Mouse (Mus musculus) limb, embryonic 12.5 days (tissue): Measurements from ENCODE around the gene Ahcyl2. TPM values are rescaled to one million over a fixed set of nuclear protein-coding genes. Genes with fewer than 3 reads are reported as not detected.

Source experiments
- ATAC-seq: fragments of 200-750 bp; cut with Nextera tagmentation; 2 replicates; pipeline ENCODE4 v1.8.0; 2017; ENCODE audit warnings: low read depth, moderate TSS enrichment; ENCODE audit not compliant: insufficient number of reproducible peaks, insufficient read depth, low FRiP score, low TSS enrichment
- H3K27ac ChIP-seq: fragments of 300-500 bp; sonication (generic); 2 replicates; pipeline ENCODE4 v1.5.1; 2016; ENCODE audit warnings: mild to moderate bottlenecking, moderate library complexity
- H3K27me3 ChIP-seq: fragments of 300-500 bp; sonication (generic); 2 replicates; pipeline ENCODE4 v1.6.1; 2016; ENCODE audit warnings: mild to moderate bottlenecking, moderate library complexity
- H3K36me3 ChIP-seq: fragments of 300-500 bp; sonication (generic); 2 replicates; pipeline ENCODE4 v1.6.1; 2016; ENCODE audit warnings: mild to moderate bottlenecking, moderate library complexity
- H3K4me1 ChIP-seq: fragments of 300-500 bp; sonication (generic); replicated peaks from 2 replicates; pipeline ENCODE4 v1.6.1; 2016
- H3K4me2 ChIP-seq: fragments of 300-500 bp; sonication (generic); 2 replicates; pipeline ENCODE4 v1.6.1; 2016; ENCODE audit warnings: mild to moderate bottlenecking, moderate library complexity
- H3K4me3 ChIP-seq: fragments of 300-500 bp; sonication (generic); replicated peaks from 2 replicates; pipeline ENCODE4 v1.5.1; 2016; ENCODE audit warnings: mild to moderate bottlenecking
- H3K9ac ChIP-seq: fragments of 300-500 bp; sonication (generic); replicated peaks from 2 replicates; pipeline ENCODE4 v1.6.1; 2016; ENCODE audit warnings: mild to moderate bottlenecking, moderate library complexity
- H3K9me3 ChIP-seq: fragments of 300-500 bp; sonication (generic); 2 replicates; pipeline ENCODE4 v1.6.1; 2016; ENCODE audit warnings: mild to moderate bottlenecking, moderate library complexity
- WGBS: fragments of 180-500 bp; shearing (Covaris S2); methylation state at CpG from one replicate; pipeline ENCODE4 v1.1.7; 2016; 5-methylcytosine and 5-hydroxymethylcytosine counted together
- polyA plus RNA-seq: library from polyadenylated mRNA; unstranded; fragments of >200 nt; fragmentation: Nextera tagmentation; extraction: Ambion mirVana; gene quantifications from 2 replicates; pipeline ENCODE4 v1.2.1, GENCODE M21; 2016

Ahcyl2 gene
- polyA plus RNA-seq, 1 experiment from 2014 or later: 23.9 TPM

DNA sequence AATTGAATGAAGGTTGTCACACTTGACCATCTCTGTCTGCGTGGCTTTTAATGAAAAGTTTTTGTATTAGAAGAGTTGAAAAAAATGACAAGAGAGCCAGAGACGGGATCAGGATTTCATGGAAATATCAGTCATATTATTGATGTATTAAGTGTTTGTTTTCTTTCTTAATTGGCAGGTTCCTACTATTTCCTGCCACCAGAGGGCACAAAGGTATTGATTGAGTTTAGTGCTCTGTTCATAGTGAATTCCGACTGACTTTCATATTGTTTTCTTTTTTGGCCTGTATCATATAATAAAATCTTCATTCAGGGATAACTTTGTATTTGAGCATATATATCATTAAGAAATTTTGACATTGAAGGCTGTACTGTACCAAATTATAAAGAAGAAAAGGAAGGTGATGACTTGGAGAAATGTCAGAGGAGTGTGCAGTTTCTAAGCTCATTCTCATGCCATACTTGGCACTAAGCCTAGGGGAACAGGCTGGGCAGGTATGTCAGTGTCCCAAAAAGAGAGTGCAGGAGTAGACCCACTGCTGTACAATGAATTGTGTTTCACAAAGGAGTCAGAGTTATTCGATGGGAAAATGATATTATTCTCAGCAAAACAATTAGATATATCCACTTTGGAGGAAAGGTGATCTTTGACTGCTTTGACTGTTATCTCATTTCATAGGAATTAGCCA, 65.9 kb downstream of the Ahcyl2 start:
- H3K27me3 ChIP-seq: no peaks in the 10 kb centered on the region
- no peak overlapping the region for H3K9ac ChIP-seq
- 76% methylated on average over 4 of the region's 4 CpGs for WGBS
- no peaks in the 10 kb centered on the region for H3K4me1 ChIP-seq
- no peak overlapping the region for H3K4me2 ChIP-seq
- no peaks in the 10 kb centered on the region for H3K36me3 ChIP-seq
- no peak overlapping the region for H3K4me3 ChIP-seq
- no peak for ATAC-seq
- no peak overlapping the region for H3K27ac ChIP-seq
- H3K9me3 ChIP-seq: no peaks in the 10 kb centered on the region

DNA sequence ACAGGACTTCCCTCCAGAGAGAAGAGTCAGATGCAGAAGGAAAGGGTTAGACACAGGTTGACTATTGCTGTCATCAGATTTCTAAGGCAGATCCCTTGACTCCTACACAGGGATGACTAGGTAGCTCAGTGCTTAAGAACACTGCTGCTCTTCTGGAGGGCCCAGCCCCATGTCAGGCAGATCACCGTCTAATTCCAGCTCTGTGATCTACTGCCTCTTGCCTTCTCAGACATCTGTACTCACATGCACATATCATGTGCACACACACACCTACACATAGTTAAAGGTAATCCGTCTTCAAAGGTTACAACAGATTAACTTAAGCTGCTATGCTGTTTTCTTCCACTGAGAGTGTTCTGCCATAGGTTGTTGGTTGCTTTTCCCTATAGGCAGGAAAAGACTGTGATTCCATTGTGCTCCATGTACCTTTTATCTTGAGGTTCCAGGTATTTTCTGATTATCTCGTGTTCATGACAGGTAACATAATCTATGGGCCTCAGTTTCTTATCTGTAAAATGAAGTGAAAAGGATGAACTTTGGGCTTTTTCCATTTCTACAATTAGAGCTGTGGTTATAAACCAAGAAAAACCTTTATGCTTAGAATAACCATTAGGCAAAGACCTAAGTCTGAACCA, 67.8 kb downstream of the Ahcyl2 start:
- no peak overlapping the region for H3K9ac ChIP-seq
- no peaks in the 10 kb centered on the region for H3K27me3 ChIP-seq
- H3K4me3 ChIP-seq: no peak overlapping the region
- no peak overlapping the region for H3K4me2 ChIP-seq
- WGBS: 88% methylated on average over 3 of the region's 3 CpGs
- no peak for ATAC-seq
- 0 out of 2 replicates have a peak, but pooled peaks cover 5% of the 10 kb centered on the region for H3K36me3 ChIP-seq
- H3K27ac ChIP-seq: no peak overlapping the region
- no peaks in the 10 kb centered on the region for H3K9me3 ChIP-seq
- no peaks in the 10 kb centered on the region for H3K4me1 ChIP-seq

DNA sequence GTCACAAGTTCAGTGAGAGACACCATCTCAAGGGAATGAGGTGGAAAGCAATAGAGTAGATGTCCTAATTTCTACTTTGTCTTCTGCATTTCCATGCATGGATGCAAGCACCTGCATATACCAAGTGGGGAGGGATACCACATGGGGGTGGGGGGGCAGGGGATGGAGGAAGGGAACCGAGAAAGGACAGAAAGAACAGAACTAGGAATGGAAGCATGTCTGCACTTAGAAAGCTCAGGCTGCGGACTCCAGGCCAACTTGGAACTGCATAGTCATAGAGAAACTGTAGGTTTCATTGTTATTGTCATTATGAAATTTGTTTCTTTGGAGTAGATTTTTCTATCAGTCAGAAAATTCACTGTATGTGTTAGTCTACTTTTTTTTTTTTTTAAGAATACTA, 69.8 kb downstream of the Ahcyl2 start:
- Histone ChIP-seq H3K27me3 (no peaks in the 10 kb centered on the region), H3K4me2 (no peak overlapping the region), H3K36me3 (0 out of 2 replicates have a peak, but pooled peaks cover 5% of the 10 kb centered on the region), H3K4me1 (no peaks in the 10 kb centered on the region), H3K27ac (no peak overlapping the region), H3K9me3 (no peaks in the 10 kb centered on the region), H3K9ac (no peak overlapping the region), H3K4me3 (no peak overlapping the region)
- 95% methylated on average over 2 of the region's 2 CpGs for WGBS
- no peak for ATAC-seq

DNA sequence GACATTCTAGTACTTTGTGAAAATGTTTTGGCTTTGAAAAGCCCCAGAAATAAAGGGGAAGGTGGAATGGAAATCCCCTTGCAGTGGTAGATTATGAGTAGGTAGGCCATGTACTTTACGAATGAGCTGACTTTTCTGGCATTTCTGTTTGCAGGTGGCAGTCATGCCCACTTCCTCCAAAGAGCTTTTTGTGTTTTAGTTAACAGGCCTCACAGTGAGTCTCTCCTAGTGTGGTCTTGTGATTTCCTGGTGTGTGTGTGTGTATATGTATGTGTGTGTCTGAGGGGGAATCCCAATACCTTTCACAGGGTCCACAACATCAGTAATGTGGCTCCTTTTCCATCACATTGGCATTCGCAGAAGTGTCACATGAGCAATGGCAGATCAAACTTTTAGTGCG, 70.7 kb downstream of the Ahcyl2 start:
- Histone ChIP-seq H3K27ac (no peak overlapping the region), H3K9ac (no peak overlapping the region), H3K27me3 (no peaks in the 10 kb centered on the region), H3K36me3 (0 out of 2 replicates have a peak, but pooled peaks cover 5% of the 10 kb centered on the region), H3K4me3 (no peak overlapping the region), H3K9me3 (no peaks in the 10 kb centered on the region), H3K4me1 (no peaks in the 10 kb centered on the region), H3K4me2 (no peak overlapping the region)
- 93% methylated on average over 3 of the region's 3 CpGs for WGBS
- no peak for ATAC-seq

DNA sequence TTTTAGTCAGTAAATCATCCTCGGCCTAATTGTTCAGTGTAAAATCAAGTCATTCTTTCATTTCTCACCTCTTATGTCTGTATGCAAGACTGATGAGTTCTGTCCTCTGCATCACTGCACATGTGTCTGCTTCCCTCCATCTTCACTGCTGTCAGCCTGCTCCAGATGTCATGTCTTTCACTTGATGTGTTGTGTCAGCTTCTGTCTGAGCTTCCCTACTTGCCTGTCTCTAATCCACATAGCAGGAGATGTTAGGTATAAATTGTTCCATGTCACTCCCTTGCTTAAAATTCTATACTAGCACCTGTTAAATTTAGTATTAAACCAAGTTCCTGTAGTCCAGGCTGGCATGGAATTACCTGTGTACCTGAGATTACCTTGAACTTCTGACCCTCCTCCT, 72.2 kb downstream of the Ahcyl2 start:
- H3K36me3 ChIP-seq: 0 out of 2 replicates have a peak, but pooled peaks cover 5% of the 10 kb centered on the region
- no peak overlapping the region for H3K9ac ChIP-seq
- no peak overlapping the region for H3K27ac ChIP-seq
- no peaks in the 10 kb centered on the region for H3K27me3 ChIP-seq
- WGBS: 89% methylated on average over 1 of the region's 1 CpGs
- no peak overlapping the region for H3K4me2 ChIP-seq
- H3K9me3 ChIP-seq: no peaks in the 10 kb centered on the region
- H3K4me1 ChIP-seq: no peaks in the 10 kb centered on the region
- no peak overlapping the region for H3K4me3 ChIP-seq
- ATAC-seq: no peak

DNA sequence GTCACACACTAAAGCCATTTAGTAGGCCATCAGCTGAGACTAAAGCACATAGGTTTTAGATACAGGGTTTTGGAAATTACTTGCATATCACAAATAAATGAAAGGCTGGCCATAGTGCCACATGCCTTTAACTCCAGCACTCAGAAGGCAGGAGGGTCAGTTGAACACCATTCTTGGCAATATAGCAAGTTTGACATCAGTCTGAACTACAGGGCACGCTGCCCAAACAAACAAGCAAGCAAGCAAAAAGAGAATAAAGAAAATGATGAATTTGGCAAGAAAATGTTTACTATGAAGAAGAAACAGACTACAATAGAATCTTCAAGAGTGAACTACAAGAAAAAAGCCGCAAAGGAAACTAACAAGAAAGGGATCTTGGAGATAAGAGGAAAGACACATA, 73.7 kb downstream of the Ahcyl2 start:
- ATAC-seq: no peak
- Histone ChIP-seq H3K36me3 (0 out of 2 replicates have a peak, but pooled peaks cover 5% of the 10 kb centered on the region), H3K4me1 (no peaks in the 10 kb centered on the region), H3K9me3 (no peaks in the 10 kb centered on the region), H3K4me3 (no peak overlapping the region), H3K27me3 (no peaks in the 10 kb centered on the region), H3K27ac (no peak overlapping the region), H3K4me2 (no peak overlapping the region), H3K9ac (no peak overlapping the region)
- 91% methylated on average over 2 of the region's 2 CpGs for WGBS

DNA sequence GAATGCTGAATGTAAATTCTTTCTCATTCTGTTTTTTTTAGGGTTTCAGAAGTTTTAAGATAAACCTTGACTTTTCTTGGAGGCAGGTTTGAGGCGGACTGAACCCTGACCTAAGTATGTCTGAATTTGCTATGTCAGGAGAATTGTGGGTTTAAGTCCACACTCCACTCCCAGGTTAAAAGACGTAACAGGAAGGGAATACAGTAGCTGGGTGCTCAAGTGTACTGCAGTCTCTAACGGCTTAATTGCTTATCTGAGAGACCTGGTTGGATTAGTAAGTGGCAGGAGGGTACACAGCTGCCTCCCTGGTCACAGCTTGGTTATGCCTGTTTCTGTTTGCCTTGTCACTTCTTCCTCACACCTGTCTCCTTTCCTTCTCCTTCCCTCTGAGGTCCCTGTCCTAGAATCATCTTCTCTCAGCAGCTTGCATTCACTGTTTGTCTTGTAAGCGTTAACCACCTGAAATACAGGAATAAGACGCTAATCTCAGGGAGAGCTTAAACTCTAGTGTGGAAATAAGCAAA, 79.9 kb downstream of the Ahcyl2 start:
- Histone ChIP-seq H3K36me3 (peaks cover 3% of the 10 kb centered on the region; the same call in 1 of the 2 replicates), H3K9ac (no peak overlapping the region), H3K4me1 (no peaks in the 10 kb centered on the region), H3K4me2 (no peak overlapping the region), H3K27ac (no peak overlapping the region), H3K4me3 (no peak overlapping the region), H3K27me3 (no peaks in the 10 kb centered on the region), H3K9me3 (no peaks in the 10 kb centered on the region)
- WGBS: 79% methylated on average over 5 of the region's 5 CpGs
- no peak for ATAC-seq

DNA sequence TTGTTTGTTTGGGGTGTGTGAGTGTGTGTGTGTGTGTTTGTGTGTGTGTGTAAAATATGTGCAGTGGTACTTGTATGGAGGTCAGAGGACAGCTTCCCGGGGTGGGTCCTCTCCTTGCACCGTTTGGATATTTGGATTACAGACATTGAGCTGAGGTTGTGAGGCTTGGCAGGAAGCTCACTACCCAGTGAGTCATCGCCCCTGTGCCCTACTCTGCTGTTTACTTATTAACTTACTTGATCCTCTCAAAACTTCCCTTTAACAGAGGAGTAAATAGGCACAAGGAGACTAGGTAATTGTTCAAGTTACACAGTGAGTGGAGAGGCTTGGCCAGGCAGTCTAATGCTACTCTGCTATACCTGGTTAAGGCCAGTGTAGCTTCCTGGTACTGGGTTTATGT, 81.0 kb downstream of the Ahcyl2 start:
- ATAC-seq: no peak
- WGBS: 79% methylated on average over 3 of the region's 3 CpGs

DNA sequence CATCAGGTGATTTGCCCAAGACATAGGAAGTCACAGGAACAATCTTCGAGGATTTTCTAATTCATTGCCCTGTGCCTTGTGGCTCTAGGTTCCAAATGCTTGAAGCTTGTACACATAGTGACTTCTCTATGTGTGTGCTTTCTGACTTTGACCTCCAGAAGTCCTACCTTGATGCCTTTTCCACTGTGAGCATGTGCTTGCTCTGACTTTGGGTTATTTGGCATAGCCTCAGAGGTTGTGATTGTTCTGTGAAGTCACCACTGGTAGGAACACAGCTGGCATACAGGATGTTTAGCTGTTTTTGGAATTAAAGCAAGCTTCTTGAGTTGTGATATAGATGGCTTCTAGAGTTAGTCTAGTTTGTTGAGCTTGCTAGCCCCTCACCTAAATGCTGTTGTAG, 82.3 kb downstream of the Ahcyl2 start:
- no peak for ATAC-seq

More for the DNA sequence above, 81.0 kb downstream of the Ahcyl2 start:
- peaks cover 3% of the 10 kb centered on the region; the same call in 1 of the 2 replicates for H3K36me3 ChIP-seq
- peaks cover 7% of the 10 kb centered on the region; the same call in 1 of the 2 replicates for H3K4me1 ChIP-seq
- no peaks in the 10 kb centered on the region for H3K27me3 ChIP-seq
- H3K9ac ChIP-seq: no peak overlapping the region
- H3K4me3 ChIP-seq: no peak overlapping the region
- no peaks in the 10 kb centered on the region for H3K9me3 ChIP-seq
- H3K4me2 ChIP-seq: no peak overlapping the region
- H3K27ac ChIP-seq: no peak overlapping the region

DNA sequence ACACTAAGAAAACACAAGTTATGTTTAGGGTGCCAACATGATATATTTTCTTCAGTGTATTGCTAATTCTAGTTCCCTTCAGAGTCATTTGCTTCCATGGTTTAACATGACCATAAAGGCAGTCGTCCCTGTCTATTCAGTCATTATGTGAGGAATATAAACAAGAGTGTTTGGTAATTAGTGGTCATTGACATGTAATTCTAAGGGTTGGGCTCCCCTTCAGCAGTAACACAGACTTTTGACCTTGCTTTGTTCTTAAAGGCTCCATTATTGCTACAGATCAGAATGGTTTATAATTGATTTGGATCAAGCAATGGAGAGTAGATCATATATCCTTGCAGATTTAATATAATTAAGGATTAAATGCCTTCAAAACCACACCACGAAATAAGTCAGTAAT, 82.9 kb downstream of the Ahcyl2 start:
- Histone ChIP-seq H3K9ac (no peak overlapping the region), H3K4me1 (peaks cover 9% of the 10 kb centered on the region; the same call in 1 of the 2 replicates), H3K27ac (no peak overlapping the region), H3K9me3 (no peaks in the 10 kb centered on the region), H3K4me2 (no peak overlapping the region), H3K36me3 (peaks cover 3% of the 10 kb centered on the region; the same call in 1 of the 2 replicates), H3K4me3 (no peak overlapping the region), H3K27me3 (no peaks in the 10 kb centered on the region)
- 53% methylated on average over 2 of the region's 2 CpGs for WGBS
- no peak for ATAC-seq

More for the DNA sequence above, 82.3 kb downstream of the Ahcyl2 start:
- Histone ChIP-seq H3K9me3 (no peaks in the 10 kb centered on the region), H3K4me2 (no peak overlapping the region), H3K36me3 (peaks cover 3% of the 10 kb centered on the region; the same call in 1 of the 2 replicates), H3K27ac (no peak overlapping the region), H3K4me3 (no peak overlapping the region), H3K9ac (no peak overlapping the region), H3K4me1 (peaks cover 9% of the 10 kb centered on the region; the same call in 1 of the 2 replicates), H3K27me3 (no peaks in the 10 kb centered on the region)
- 88% methylated on average over 1 of the region's 1 CpGs for WGBS

DNA sequence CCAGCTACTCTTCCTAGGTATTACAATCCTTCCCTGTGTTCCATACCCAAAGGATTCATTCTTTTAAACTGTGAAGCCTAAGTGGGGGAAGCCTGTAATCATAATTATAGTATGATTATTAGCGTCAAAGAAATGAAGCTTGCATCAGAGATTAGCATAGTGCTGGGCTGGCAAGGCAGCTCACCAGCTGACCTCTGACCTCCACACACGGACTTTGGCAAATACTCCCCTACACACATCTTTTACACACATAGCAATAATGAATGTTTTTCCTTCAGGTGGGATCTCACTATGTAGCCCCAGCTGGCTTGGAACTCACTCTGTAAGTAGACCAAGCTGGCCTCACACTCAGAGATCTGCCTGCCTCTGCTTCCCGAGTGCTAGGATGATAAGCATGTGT, 84.1 kb downstream of the Ahcyl2 start:
- no peak overlapping the region for H3K4me3 ChIP-seq
- WGBS: 79% methylated on average over 3 of the region's 3 CpGs
- H3K9me3 ChIP-seq: no peaks in the 10 kb centered on the region
- H3K36me3 ChIP-seq: peaks cover 3% of the 10 kb centered on the region; the same call in 1 of the 2 replicates
- peaks cover 14% of the 10 kb centered on the region for H3K4me1 ChIP-seq
- ATAC-seq: no peak
- H3K27me3 ChIP-seq: no peaks in the 10 kb centered on the region
- H3K4me2 ChIP-seq: no peak overlapping the region
- no peak overlapping the region for H3K9ac ChIP-seq
- no peak overlapping the region for H3K27ac ChIP-seq
